Mouse (Mus musculus): ENCODE results near the gene Atg7.

DNA sequence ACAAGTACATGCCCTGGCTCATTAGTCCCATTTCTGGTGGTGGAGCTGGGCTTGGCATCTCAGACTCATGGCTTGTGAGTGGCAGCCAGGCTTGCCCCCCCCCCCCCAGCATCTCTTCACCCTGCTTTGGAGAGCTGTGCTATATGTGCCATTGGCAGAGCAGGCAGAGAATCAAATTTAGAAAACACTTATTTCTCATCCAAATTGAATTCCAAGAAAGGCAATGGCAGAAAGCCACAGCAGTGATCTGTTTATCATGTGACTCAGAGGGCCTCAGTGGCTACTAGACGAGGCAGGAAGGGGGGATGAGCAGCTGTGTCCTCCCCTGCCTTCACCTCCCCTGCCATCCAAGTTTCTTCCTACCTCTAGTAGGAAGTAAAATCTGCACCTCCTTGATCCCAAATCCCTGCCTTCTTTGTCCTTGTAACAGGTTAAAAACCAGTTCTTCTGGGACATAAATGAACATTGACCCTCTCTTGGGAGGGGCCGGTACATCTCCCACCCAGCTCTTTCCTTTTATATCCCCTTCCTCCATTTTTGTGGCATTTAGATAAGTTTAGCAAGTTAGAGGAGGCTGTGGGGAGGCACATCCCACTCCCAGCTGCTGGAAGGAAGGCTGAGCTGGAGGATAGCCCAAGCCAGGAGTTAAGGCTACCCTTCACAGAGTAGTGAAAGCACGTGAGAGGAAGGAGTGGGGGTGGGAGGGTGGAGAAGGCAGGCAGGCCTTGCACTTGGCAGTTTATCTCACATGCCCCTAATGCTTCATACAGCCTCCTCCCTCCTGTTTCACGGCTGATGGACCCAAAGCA is 69.5 kb downstream of the Atg7 start:
- no peak for TF ChIP-seq CTCF (IDR thresholded peaks at IDR 0.05; ENCODE audit: control insufficient read depth, insufficient read depth, low read length)
- no peak for TF ChIP-seq POLR2A (IDR thresholded peaks at IDR 0.05; ENCODE audit: borderline replicate concordance, control insufficient read depth, low read depth, low read length)
